11 mouse cellular contexts compared by ENCODE assay signal in the genomic region with DNA sequence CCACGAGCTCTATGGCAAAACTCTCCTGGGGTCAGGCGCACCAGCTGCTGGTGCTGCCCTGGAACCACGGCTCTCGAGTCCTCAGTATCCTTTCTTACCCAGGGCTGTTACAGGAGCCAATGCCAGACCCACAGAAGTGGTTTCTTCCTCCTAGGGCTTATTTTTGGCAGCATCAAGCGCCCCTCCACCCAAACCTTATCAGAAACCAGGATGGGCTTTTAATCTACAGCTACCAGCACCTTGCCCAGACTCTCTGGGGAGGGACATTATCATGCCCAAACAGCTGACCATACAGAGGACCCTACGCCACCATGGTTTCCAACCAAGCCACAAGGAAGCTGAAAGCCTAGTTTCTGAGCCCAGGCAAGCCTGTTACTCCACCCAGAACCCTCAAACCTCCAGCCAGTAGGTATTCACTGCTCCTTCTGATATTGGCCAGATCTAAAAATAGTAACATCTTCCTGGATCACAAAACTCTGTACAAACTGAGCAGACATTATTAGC. TPM values are rescaled to one million over a fixed set of nuclear protein-coding genes. Genes with fewer than 3 reads are reported as not detected.
DNase-seq lines count a peak whose midpoint lies in the region; ATAC-seq lines count a peak whose summit lies in the region.
"Had no signal": no experiment of that assay in that cellular context is flagged by ENCODE, and none has a peak within 500 bp of the region (broad histone marks: within the 10 kb centered on the region; RNA-seq: fewer than 3 reads in every experiment).

No protein-coding gene starts in this region.

- peak overlapping the region; percentile 85 for H3K27ac ChIP-seq in forebrain, embryonic 10.5 days
- no peak overlapping the region for H3K27ac ChIP-seq in forebrain, embryonic 16.5 days (ENCODE audit: low read length)
- peak overlapping the region; percentile 95 for H3K27ac ChIP-seq in lung, embryonic 15.5 days
- peak overlapping the region; percentile 22; the same call in 1 of the 2 replicates for H3K27ac ChIP-seq in midbrain, embryonic 15.5 days

- H3K9ac ChIP-seq in forebrain, embryonic 16.5 days (replicated peaks; ENCODE audit: low read depth, low read length): no peak overlapping the region
- no peak overlapping the region for H3K9ac ChIP-seq in lung, embryonic 15.5 days
- H3K9ac ChIP-seq in midbrain, embryonic 15.5 days: no peak overlapping the region

- no peak for ATAC-seq in forebrain, embryonic 16.5 days
- no peak for ATAC-seq in lung, embryonic 15.5 days (ENCODE audit: borderline replicate concordance, extremely low read depth, low FRiP score, low TSS enrichment)
- peak; percentile 78 for ATAC-seq in erythroid progenitor cell, adult 5-6 weeks (replicated peaks; ENCODE audit: low FRiP score, poor library complexity, severe bottlenecking)
- ATAC-seq in midbrain, embryonic 15.5 days (replicated peaks): no peak

- H3K9me3 ChIP-seq in forebrain, embryonic 10.5 days: no peaks in the 10 kb centered on the region
- H3K9me3 ChIP-seq in forebrain, embryonic 16.5 days (ENCODE audit: control insufficient read depth, low read length): no peaks in the 10 kb centered on the region
- no peaks in the 10 kb centered on the region for H3K9me3 ChIP-seq in lung, embryonic 15.5 days
- no peaks in the 10 kb centered on the region for H3K9me3 ChIP-seq in midbrain, embryonic 15.5 days

- H3K4me3 ChIP-seq in forebrain, embryonic 10.5 days: peak overlapping the region; percentile 1; the same call in 1 of the 2 replicates
- H3K4me3 ChIP-seq in forebrain, embryonic 16.5 days (replicated peaks; ENCODE audit: low read length): no peak overlapping the region
- H3K4me3 ChIP-seq in lung, embryonic 15.5 days: no peak overlapping the region
- H3K4me3 ChIP-seq in midbrain, embryonic 15.5 days: no peak overlapping the region

- H3K36me3 ChIP-seq in forebrain, embryonic 10.5 days (replicated peaks): peaks cover 33% of the 10 kb centered on the region
- peaks cover 3% of the 10 kb centered on the region; the same call in 1 of the 2 replicates for H3K36me3 ChIP-seq in forebrain, embryonic 16.5 days (ENCODE audit: control insufficient read depth, insufficient read depth)
- H3K36me3 ChIP-seq in lung, embryonic 15.5 days: peaks cover 16% of the 10 kb centered on the region
- H3K36me3 ChIP-seq in midbrain, embryonic 15.5 days (replicated peaks): no peaks in the 10 kb centered on the region

- H3K4me2 ChIP-seq in forebrain, embryonic 16.5 days (ENCODE audit: low read length): no peak overlapping the region
- no peak overlapping the region for H3K4me2 ChIP-seq in lung, embryonic 15.5 days
- no peak overlapping the region for H3K4me2 ChIP-seq in midbrain, embryonic 15.5 days

- 85% methylated on average over 6 of the region's 6 CpGs for WGBS in forebrain, embryonic 10.5 days
- WGBS in forebrain, embryonic 16.5 days: 77% methylated on average over 6 of the region's 6 CpGs
- WGBS in lung, embryonic 15.5 days: 71% methylated on average over 6 of the region's 6 CpGs
- 73% methylated on average over 6 of the region's 6 CpGs for WGBS in midbrain, embryonic 15.5 days

- H3K4me1 ChIP-seq in forebrain, embryonic 10.5 days: peaks cover 88% of the 10 kb centered on the region
- peaks cover 47% of the 10 kb centered on the region for H3K4me1 ChIP-seq in forebrain, embryonic 16.5 days (replicated peaks; ENCODE audit: control insufficient read depth, insufficient read depth, low read length)
- peaks cover 96% of the 10 kb centered on the region for H3K4me1 ChIP-seq in lung, embryonic 15.5 days
- H3K4me1 ChIP-seq in midbrain, embryonic 15.5 days: peaks cover 40% of the 10 kb centered on the region

- H3K27me3 ChIP-seq in forebrain, embryonic 10.5 days (ENCODE audit: poor library complexity, severe bottlenecking): no peaks in the 10 kb centered on the region; the same call in 1 of the 2 replicates
- no peaks in the 10 kb centered on the region for H3K27me3 ChIP-seq in forebrain, embryonic 16.5 days (replicated peaks; ENCODE audit: control insufficient read depth, insufficient read depth, low read length)
- H3K27me3 ChIP-seq in lung, embryonic 15.5 days: no peaks in the 10 kb centered on the region
- H3K27me3 ChIP-seq in midbrain, embryonic 15.5 days (replicated peaks): no peaks in the 10 kb centered on the region

- DNase-seq in forebrain, embryonic 10.5 days (ENCODE audit: extremely low spot score, low spot score): no peak
- no peak for DNase-seq in lung, postnatal 4 days
- DNase-seq in left cerebral cortex, adult 8-10 months (ENCODE audit: low spot score in 2 of 2): no peak
- DNase-seq in adrenal gland, postnatal 36 days: no peak
- DNase-seq: cerebellum, adult 8-10 months; kidney, adult 9 months; retina, postnatal 1 day had no signal

RNA-seq across cellular contexts. Expression of a gene that starts 5.8 kb away (rescaled TPM):
- polyA plus RNA-seq in forebrain, embryonic 10.5 days (2016; fragmentation: Nextera tagmentation; extraction: Ambion mirVana): 64.6 and 68.6 TPM in 2 replicates
- polyA plus RNA-seq in forebrain, embryonic 16.5 days (2015; fragmentation: Nextera tagmentation; extraction: Ambion mirVana): 56.0 and 66.4 TPM in 2 replicates
- 111 and 115 TPM in 2 replicates for polyA plus RNA-seq in lung, embryonic 15.5 days (2015; fragmentation: Nextera tagmentation; extraction: Ambion mirVana)
- total RNA-seq in erythroid progenitor cell, adult 5-6 weeks (2015; ENCODE audit: low replicate concordance): 156 and 184 TPM in 2 replicates
- total RNA-seq in erythroid progenitor cell, adult 5-6 weeks (2017; ENCODE audit: low replicate concordance): 261 and 289 TPM in 2 replicates
- polyA plus RNA-seq in midbrain, embryonic 15.5 days (2015; fragmentation: Nextera tagmentation; extraction: Ambion mirVana): 37.2 and 42.2 TPM in 2 replicates
- 10 to 100 TPM; 11.3 to 21.4 (median 12.1) TPM for total RNA-seq in left cerebral cortex, adult 8-10 months (2022)
- total RNA-seq in adrenal gland, postnatal 36 days (2021): 10 to 100 TPM; 38.7 to 39.1 TPM

RNA-seq across cellular contexts. Expression of a gene that starts 36.1 kb away (rescaled TPM):
- polyA plus RNA-seq in forebrain, embryonic 10.5 days (2016; fragmentation: Nextera tagmentation; extraction: Ambion mirVana): 1.3 TPM in 2 replicates
- polyA plus RNA-seq in forebrain, embryonic 16.5 days (2015; fragmentation: Nextera tagmentation; extraction: Ambion mirVana): 7.8 and 12.6 TPM in 2 replicates
- polyA plus RNA-seq in lung, embryonic 15.5 days (2015; fragmentation: Nextera tagmentation; extraction: Ambion mirVana): 193 and 195 TPM in 2 replicates
- not detected in 2 replicates for total RNA-seq in erythroid progenitor cell, adult 5-6 weeks (2015; ENCODE audit: low replicate concordance)
- not detected in 2 replicates for total RNA-seq in erythroid progenitor cell, adult 5-6 weeks (2017; ENCODE audit: low replicate concordance)
- polyA plus RNA-seq in midbrain, embryonic 15.5 days (2015; fragmentation: Nextera tagmentation; extraction: Ambion mirVana): 15.2 and 21.1 TPM in 2 replicates
- 10 to 100 TPM; 15.9 to 22.2 (median 20.9) TPM for total RNA-seq in left cerebral cortex, adult 8-10 months (2022)
- 1 to 10 TPM; 9.3 to 9.8 TPM for total RNA-seq in adrenal gland, postnatal 36 days (2021)

RNA-seq across cellular contexts. Expression of a gene that starts 37.9 kb away (rescaled TPM):
- polyA plus RNA-seq in forebrain, embryonic 10.5 days (2016; fragmentation: Nextera tagmentation; extraction: Ambion mirVana): not detected in 2 replicates
- 0.14 TPM in 1 of 2 replicates, not detected in the other for polyA plus RNA-seq in forebrain, embryonic 16.5 days (2015; fragmentation: Nextera tagmentation; extraction: Ambion mirVana)
- 0.19 and 0.35 TPM in 2 replicates for polyA plus RNA-seq in lung, embryonic 15.5 days (2015; fragmentation: Nextera tagmentation; extraction: Ambion mirVana)
- 1.1 and 4.2 TPM in 2 replicates for total RNA-seq in erythroid progenitor cell, adult 5-6 weeks (2015; ENCODE audit: low replicate concordance)
- not detected in 2 replicates for total RNA-seq in erythroid progenitor cell, adult 5-6 weeks (2017; ENCODE audit: low replicate concordance)
- 0.09 and 0.10 TPM in 2 replicates for polyA plus RNA-seq in midbrain, embryonic 15.5 days (2015; fragmentation: Nextera tagmentation; extraction: Ambion mirVana)
- total RNA-seq in left cerebral cortex, adult 8-10 months (2022): under 1 TPM in 1 of 4 experiments, not detected in 3; 0.19 TPM
- total RNA-seq in adrenal gland, postnatal 36 days (2021): not detected
